Mouse (Mus musculus): ENCODE results near the gene Bnc2.

GRCm38 (mm10) chr4:84566123-84566522 lies 109.0 kb downstream of the Bnc2 start:
- TF ChIP-seq EP300 (IDR thresholded peaks at IDR 0.05; ENCODE audit: low read depth) (no peak), CTCF (IDR thresholded peaks at IDR 0.05; ENCODE audit: low read depth) (no peak)
